Mouse (Mus musculus): ENCODE measurements around the gene Unc13c. TPM values are rescaled to one million over a fixed set of nuclear protein-coding genes. Genes with fewer than 3 reads are reported as not detected.

Gene Unc13c
- polyA plus RNA-seq, 1 experiment, result 41.2 TPM

DNA sequence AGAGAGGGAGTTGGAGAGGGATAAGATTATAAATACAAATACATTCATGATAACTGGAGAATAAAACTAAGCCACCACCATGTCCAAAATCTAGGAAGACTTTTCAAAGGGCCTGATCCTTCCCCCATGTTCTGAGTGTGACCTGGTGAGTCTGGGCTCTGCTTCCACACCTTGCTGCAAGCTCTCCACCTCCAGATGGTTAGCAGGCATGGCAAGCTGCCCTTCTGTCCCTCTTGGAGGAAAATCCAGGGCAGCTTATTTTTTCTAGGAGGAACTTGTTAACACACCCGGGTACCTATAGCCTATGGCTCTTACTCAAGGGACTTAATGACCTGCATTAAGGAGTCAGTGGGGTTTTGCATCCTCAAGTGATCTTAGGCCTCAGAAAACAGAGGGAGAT, 364.8 kb downstream of the Unc13c start:
- WGBS, result 19% methylated on average over 1 of the region's 1 CpGs
- TF ChIP-seq POLR2A (IDR thresholded peaks at IDR 0.05; ENCODE audit: borderline replicate concordance, insufficient read depth, low read length), result no peak
- 0 out of 2 replicates have a peak, but pooled peaks have one; percentile 1 for TF ChIP-seq CTCF (IDR thresholded peaks at IDR 0.05; ENCODE audit: borderline replicate concordance, insufficient read depth, low read depth, low read length)
- Histone ChIP-seq H3K27ac (ENCODE audit: insufficient read depth, low read length) (peak overlapping the region; percentile 96), H3K4me3 (replicated peaks; ENCODE audit: insufficient read depth, low read depth, low read length) (no peak overlapping the region), H3K27me3 (ENCODE audit: control insufficient read depth, insufficient read depth, low read length) (no peaks in the 10 kb centered on the region), H3K4me1 (ENCODE audit: control insufficient read depth, insufficient read depth, low read length) (peaks cover 8% of the 10 kb centered on the region)
- DNase-seq, result peak; percentile 64 to 78

DNA sequence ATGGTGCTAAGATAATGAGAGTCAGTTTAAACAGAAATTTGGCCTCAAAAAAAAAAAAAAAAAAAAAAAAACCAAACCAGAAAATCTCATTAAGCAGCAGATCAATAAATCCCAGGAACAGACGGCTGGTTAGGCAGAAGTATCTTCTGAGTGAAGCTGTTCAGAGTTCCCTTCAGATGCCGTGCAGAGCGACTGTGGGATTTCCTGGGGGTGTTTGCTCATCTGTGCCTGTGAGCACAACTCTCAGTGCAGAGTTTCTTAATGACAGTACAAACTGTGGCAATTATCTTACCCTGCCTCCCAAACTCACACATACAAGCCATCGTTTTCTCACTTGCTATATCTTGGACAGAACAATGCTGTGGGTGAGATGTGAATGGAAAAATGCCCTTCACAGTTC, 403.2 kb downstream of the Unc13c start:
- TF ChIP-seq POLR2A (IDR thresholded peaks at IDR 0.05; ENCODE audit: borderline replicate concordance, insufficient read depth, low read length), result no peak
- no peak for TF ChIP-seq CTCF (IDR thresholded peaks at IDR 0.05; ENCODE audit: borderline replicate concordance, insufficient read depth, low read depth, low read length)
- H3K27me3 ChIP-seq (ENCODE audit: control insufficient read depth, insufficient read depth, low read length), result no peaks in the 10 kb centered on the region
- H3K4me1 ChIP-seq (ENCODE audit: control insufficient read depth, insufficient read depth, low read length), result peaks cover 3% of the 10 kb centered on the region; the same call in 1 of the 2 replicates
- no peak overlapping the region for H3K4me3 ChIP-seq (replicated peaks; ENCODE audit: insufficient read depth, low read depth, low read length)
- H3K27ac ChIP-seq (ENCODE audit: insufficient read depth, low read length), result no peak overlapping the region
- no peak for DNase-seq
- WGBS, result 70% methylated on average over 4 of the region's 4 CpGs

GRCm38 (mm10) chr9:73560037-73560436, 408.7 kb downstream of the Unc13c start:
- Histone ChIP-seq H3K27me3 (ENCODE audit: control insufficient read depth, insufficient read depth, low read length) (no peaks in the 10 kb centered on the region), H3K4me1 (ENCODE audit: control insufficient read depth, insufficient read depth, low read length) (peaks cover 9% of the 10 kb centered on the region; the same call in 1 of the 2 replicates), H3K27ac (ENCODE audit: insufficient read depth, low read length) (no peak overlapping the region), H3K4me3 (replicated peaks; ENCODE audit: insufficient read depth, low read depth, low read length) (no peak overlapping the region)
- peak; percentile 33 to 68 for DNase-seq
- WGBS, result 12% methylated on average over 5 of the region's 5 CpGs
- TF ChIP-seq CTCF (IDR thresholded peaks at IDR 0.05; ENCODE audit: borderline replicate concordance, insufficient read depth, low read depth, low read length) (no peak), POLR2A (IDR thresholded peaks at IDR 0.05; ENCODE audit: borderline replicate concordance, insufficient read depth, low read length) (no peak)

DNA sequence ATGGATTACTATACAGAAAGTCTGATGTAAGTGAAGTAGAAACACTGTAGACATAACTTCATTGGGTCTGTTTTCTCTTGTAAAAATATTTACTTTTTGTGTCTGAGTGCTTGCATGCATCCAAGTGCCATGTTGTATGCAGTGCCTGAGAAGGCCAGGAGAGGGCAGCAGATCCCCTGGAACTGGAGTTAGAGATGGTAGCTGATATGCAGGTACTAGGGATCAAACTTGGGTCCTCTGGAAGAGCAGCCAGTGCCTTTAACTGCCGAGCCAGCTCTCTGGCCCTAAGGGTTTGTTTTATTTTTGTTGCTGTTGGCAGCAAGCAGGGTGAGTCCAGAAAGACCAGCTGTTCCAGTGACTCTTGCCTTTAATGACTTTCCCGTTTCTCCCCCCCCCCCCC, 411.0 kb downstream of the Unc13c start:
- WGBS, result 30% methylated on average over 2 of the region's 2 CpGs
- peak; percentile 53 to 75 for DNase-seq
- peaks cover 7% of the 10 kb centered on the region; the same call in 1 of the 2 replicates for H3K4me1 ChIP-seq (ENCODE audit: control insufficient read depth, insufficient read depth, low read length)
- no peak overlapping the region for H3K27ac ChIP-seq (ENCODE audit: insufficient read depth, low read length)
- no peak overlapping the region for H3K4me3 ChIP-seq (replicated peaks; ENCODE audit: insufficient read depth, low read depth, low read length)
- peak; percentile 86 for TF ChIP-seq CTCF (IDR thresholded peaks at IDR 0.05; ENCODE audit: borderline replicate concordance, insufficient read depth, low read depth, low read length)
- TF ChIP-seq POLR2A (IDR thresholded peaks at IDR 0.05; ENCODE audit: borderline replicate concordance, insufficient read depth, low read length), result no peak
- no peaks in the 10 kb centered on the region for H3K27me3 ChIP-seq (ENCODE audit: control insufficient read depth, insufficient read depth, low read length)

GRCm38 (mm10) chr9:73555354-73555753, 413.4 kb downstream of the Unc13c start:
- Histone ChIP-seq H3K4me3 (replicated peaks; ENCODE audit: insufficient read depth, low read depth, low read length) (no peak overlapping the region), H3K27ac (ENCODE audit: insufficient read depth, low read length) (no peak overlapping the region), H3K4me1 (ENCODE audit: control insufficient read depth, insufficient read depth, low read length) (peaks cover 6% of the 10 kb centered on the region; the same call in 1 of the 2 replicates), H3K27me3 (ENCODE audit: control insufficient read depth, insufficient read depth, low read length) (no peaks in the 10 kb centered on the region)
- DNase-seq, result no peak
- WGBS, result 67% methylated on average over 6 of the region's 6 CpGs
- TF ChIP-seq CTCF (IDR thresholded peaks at IDR 0.05; ENCODE audit: borderline replicate concordance, insufficient read depth, low read depth, low read length) (no peak), POLR2A (IDR thresholded peaks at IDR 0.05; ENCODE audit: borderline replicate concordance, insufficient read depth, low read length) (no peak)

- 65% methylated on average over 3 of the region's 3 CpGs for WGBS
- no peak for DNase-seq
- Histone ChIP-seq H3K4me1 (ENCODE audit: control insufficient read depth, insufficient read depth, low read length) (no peaks in the 10 kb centered on the region), H3K27me3 (ENCODE audit: control insufficient read depth, insufficient read depth, low read length) (no peaks in the 10 kb centered on the region), H3K27ac (ENCODE audit: insufficient read depth, low read length) (no peak overlapping the region), H3K4me3 (replicated peaks; ENCODE audit: insufficient read depth, low read depth, low read length) (no peak overlapping the region)
- TF ChIP-seq POLR2A (IDR thresholded peaks at IDR 0.05; ENCODE audit: borderline replicate concordance, insufficient read depth, low read length) (no peak), CTCF (IDR thresholded peaks at IDR 0.05; ENCODE audit: borderline replicate concordance, insufficient read depth, low read depth, low read length) (no peak)
These were observed 496.2 kb downstream of the Unc13c start for GRCm38 (mm10) chr9:73472568-73472967.

- Histone ChIP-seq H3K4me3 (replicated peaks; ENCODE audit: insufficient read depth, low read depth, low read length) (no peak overlapping the region), H3K27me3 (ENCODE audit: control insufficient read depth, insufficient read depth, low read length) (no peaks in the 10 kb centered on the region), H3K4me1 (ENCODE audit: control insufficient read depth, insufficient read depth, low read length) (no peaks in the 10 kb centered on the region), H3K27ac (ENCODE audit: insufficient read depth, low read length) (no peak overlapping the region)
- TF ChIP-seq POLR2A (IDR thresholded peaks at IDR 0.05; ENCODE audit: borderline replicate concordance, insufficient read depth, low read length), result no peak
- TF ChIP-seq CTCF (IDR thresholded peaks at IDR 0.05; ENCODE audit: borderline replicate concordance, insufficient read depth, low read depth, low read length), result no peak
- 86% methylated on average over 2 of the region's 2 CpGs for WGBS
- no peak for DNase-seq
These were observed 506.7 kb downstream of the Unc13c start for GRCm38 (mm10) chr9:73462027-73462426.

- Histone ChIP-seq H3K27me3 (ENCODE audit: control insufficient read depth, insufficient read depth, low read length) (no peaks in the 10 kb centered on the region), H3K27ac (ENCODE audit: insufficient read depth, low read length) (no peak overlapping the region), H3K4me3 (replicated peaks; ENCODE audit: insufficient read depth, low read depth, low read length) (no peak overlapping the region), H3K4me1 (ENCODE audit: control insufficient read depth, insufficient read depth, low read length) (no peaks in the 10 kb centered on the region)
- WGBS, result 81% methylated on average over 6 of the region's 6 CpGs
- TF ChIP-seq CTCF (IDR thresholded peaks at IDR 0.05; ENCODE audit: borderline replicate concordance, insufficient read depth, low read depth, low read length) (no peak), POLR2A (IDR thresholded peaks at IDR 0.05; ENCODE audit: borderline replicate concordance, insufficient read depth, low read length) (no peak)
- DNase-seq, result no peak
These were observed 518.8 kb downstream of the Unc13c start for GRCm38 (mm10) chr9:73450009-73450408.
